Mouse (Mus musculus): ENCODE data around the gene Pdzd8. TPM values are rescaled to one million over a fixed set of nuclear protein-coding genes. Genes with fewer than 3 reads are reported as not detected.

Pdzd8 gene
- polyA plus RNA-seq, 1 experiment from 2014 or later: 19.8 TPM

DNA sequence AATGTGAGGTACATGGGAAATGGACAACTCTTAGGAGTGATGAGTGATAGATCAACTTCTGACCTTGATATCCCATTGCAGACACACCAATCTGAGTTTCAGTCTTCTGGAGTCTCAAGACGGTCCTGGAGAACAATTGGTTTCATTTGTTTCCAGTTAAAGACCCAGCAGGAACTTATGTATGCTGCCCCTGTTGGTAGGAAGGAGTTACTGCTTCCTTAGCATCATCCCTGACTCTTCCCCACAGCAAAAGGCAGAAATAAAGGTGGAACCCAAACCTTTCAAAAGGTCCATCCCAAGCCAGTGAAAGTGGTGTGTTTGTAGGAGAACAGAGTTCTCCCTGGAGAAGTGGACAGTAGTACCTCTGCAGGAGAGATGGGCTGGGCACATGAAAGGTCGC is 30.9 kb upstream of the Pdzd8 start:
- Histone ChIP-seq H3K4me3 (ENCODE audit: low read depth, low read length) (no peak overlapping the region), H3K4me1 (ENCODE audit: control insufficient read depth, insufficient read depth, low read length) (no peaks in the 10 kb centered on the region), H3K27me3 (ENCODE audit: control insufficient read depth, insufficient read depth, low read length) (no peaks in the 10 kb centered on the region), H3K9ac (replicated peaks; ENCODE audit: low read depth, low read length) (no peak overlapping the region), H3K36me3 (ENCODE audit: control insufficient read depth, insufficient read depth, low read length) (no peaks in the 10 kb centered on the region), H3K27ac (ENCODE audit: low read depth, low read length) (no peak overlapping the region), H3K4me2 (ENCODE audit: low read depth, low read length) (no peak overlapping the region), H3K9me3 (ENCODE audit: control insufficient read depth, low read length) (no peaks in the 10 kb centered on the region)
- ATAC-seq (ENCODE audit: low read depth): no peak
- WGBS: 86% methylated on average over 2 of the region's 2 CpGs

DNA sequence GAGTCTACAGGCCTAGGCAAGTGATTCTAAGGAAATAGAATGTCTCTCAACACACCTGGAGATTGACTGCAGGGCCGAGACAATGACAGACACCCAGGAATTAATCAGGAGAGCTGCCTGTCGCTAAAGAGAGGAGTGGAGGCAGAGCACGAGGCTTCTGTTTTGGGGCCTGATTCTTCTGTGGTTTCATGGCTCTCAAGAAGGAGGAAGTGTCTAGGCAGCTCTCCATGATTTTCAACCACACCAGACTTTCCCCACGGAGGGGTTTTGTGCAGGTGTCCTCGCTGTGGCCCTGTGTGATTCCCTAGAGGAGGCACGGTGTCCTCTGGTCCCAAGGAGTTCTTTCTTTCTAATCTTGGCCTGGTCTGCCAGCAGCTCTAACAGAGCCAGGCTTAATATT is 29.4 kb upstream of the Pdzd8 start:
- Histone ChIP-seq H3K36me3 (ENCODE audit: control insufficient read depth, insufficient read depth, low read length) (no peaks in the 10 kb centered on the region), H3K4me2 (ENCODE audit: low read depth, low read length) (no peak overlapping the region), H3K4me1 (ENCODE audit: control insufficient read depth, insufficient read depth, low read length) (no peaks in the 10 kb centered on the region), H3K27me3 (ENCODE audit: control insufficient read depth, insufficient read depth, low read length) (no peaks in the 10 kb centered on the region), H3K9ac (replicated peaks; ENCODE audit: low read depth, low read length) (no peak overlapping the region), H3K4me3 (ENCODE audit: low read depth, low read length) (no peak overlapping the region), H3K27ac (ENCODE audit: low read depth, low read length) (no peak overlapping the region), H3K9me3 (ENCODE audit: control insufficient read depth, low read length) (no peaks in the 10 kb centered on the region)
- ATAC-seq (ENCODE audit: low read depth): no peak
- 90% methylated on average over 6 of the region's 6 CpGs for WGBS

DNA sequence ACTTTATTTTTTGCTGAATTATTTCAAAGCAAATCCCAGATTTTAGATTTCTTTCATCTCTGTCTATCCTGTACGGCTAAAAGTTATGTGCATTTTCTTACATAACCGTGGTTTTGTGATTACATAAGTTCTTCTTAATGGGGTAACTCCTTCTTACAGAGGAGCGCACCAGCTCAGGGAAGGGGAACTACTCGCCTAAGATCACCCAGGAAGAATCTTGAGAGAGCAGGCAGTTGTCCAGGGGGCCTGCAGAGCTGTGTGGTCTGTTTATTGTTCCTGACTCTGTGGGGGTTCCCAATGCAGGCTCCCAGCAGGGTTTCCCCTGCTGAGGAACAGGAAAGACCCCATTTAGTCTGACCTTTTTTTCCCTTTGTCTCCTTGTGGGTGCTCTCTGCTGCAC is 27.3 kb upstream of the Pdzd8 start:
- no peaks in the 10 kb centered on the region for H3K9me3 ChIP-seq (ENCODE audit: control insufficient read depth, low read length)
- H3K4me1 ChIP-seq (ENCODE audit: control insufficient read depth, insufficient read depth, low read length): no peaks in the 10 kb centered on the region
- no peaks in the 10 kb centered on the region for H3K27me3 ChIP-seq (ENCODE audit: control insufficient read depth, insufficient read depth, low read length)
- H3K36me3 ChIP-seq (ENCODE audit: control insufficient read depth, insufficient read depth, low read length): no peaks in the 10 kb centered on the region
- ATAC-seq (ENCODE audit: low read depth): no peak
- H3K4me2 ChIP-seq (ENCODE audit: low read depth, low read length): no peak overlapping the region
- no peak overlapping the region for H3K27ac ChIP-seq (ENCODE audit: low read depth, low read length)
- 78% methylated on average over 4 of the region's 4 CpGs for WGBS
- H3K4me3 ChIP-seq (ENCODE audit: low read depth, low read length): no peak overlapping the region
- H3K9ac ChIP-seq (replicated peaks; ENCODE audit: low read depth, low read length): no peak overlapping the region

DNA sequence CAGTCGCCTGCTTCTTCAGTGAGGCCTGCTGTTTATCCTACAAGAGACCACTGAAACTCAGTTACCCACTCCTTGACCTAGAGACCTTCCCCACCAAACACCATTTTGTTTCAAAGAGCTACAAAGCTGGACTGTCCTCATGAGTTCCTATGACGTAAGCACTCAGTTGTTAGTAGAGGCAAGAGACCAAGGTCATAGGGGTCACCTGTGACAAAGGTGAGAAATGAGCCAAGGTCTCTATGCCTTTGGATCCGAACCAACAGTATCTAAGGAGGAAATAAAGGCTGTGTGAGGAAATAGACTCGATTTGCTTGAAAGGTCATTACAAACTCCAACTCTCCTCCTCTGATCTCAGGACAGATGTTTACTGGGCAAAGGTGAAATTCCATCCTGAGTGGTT is 25.4 kb upstream of the Pdzd8 start:
- Histone ChIP-seq H3K27me3 (ENCODE audit: control insufficient read depth, insufficient read depth, low read length) (no peaks in the 10 kb centered on the region), H3K4me1 (ENCODE audit: control insufficient read depth, insufficient read depth, low read length) (no peaks in the 10 kb centered on the region), H3K9me3 (ENCODE audit: control insufficient read depth, low read length) (no peaks in the 10 kb centered on the region), H3K36me3 (ENCODE audit: control insufficient read depth, insufficient read depth, low read length) (no peaks in the 10 kb centered on the region), H3K4me2 (ENCODE audit: low read depth, low read length) (no peak overlapping the region), H3K9ac (replicated peaks; ENCODE audit: low read depth, low read length) (no peak overlapping the region), H3K27ac (ENCODE audit: low read depth, low read length) (no peak overlapping the region), H3K4me3 (ENCODE audit: low read depth, low read length) (no peak overlapping the region)
- 81% methylated on average over 4 of the region's 4 CpGs for WGBS
- no peak for ATAC-seq (ENCODE audit: low read depth)

DNA sequence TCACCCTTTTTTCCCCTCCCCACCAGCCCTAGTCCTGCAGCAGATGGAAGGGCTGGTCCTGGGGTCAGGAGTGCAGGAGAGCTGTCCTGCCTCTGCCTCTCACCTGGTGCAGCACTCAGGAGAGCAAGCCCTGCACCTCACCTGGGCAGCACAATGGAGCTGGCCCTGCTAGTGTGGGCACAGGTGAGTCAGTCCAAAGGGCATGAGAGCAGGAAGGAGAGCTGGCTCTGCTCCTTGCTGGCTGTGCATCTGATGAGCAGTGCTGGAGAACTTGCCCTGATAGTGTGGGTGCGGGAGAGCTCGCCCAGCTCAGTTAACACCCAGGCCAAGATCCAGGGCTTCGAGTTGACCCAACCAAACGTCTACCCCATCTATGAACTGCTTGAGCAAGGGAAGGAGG is 22.3 kb upstream of the Pdzd8 start:
- Histone ChIP-seq H3K36me3 (ENCODE audit: control insufficient read depth, insufficient read depth, low read length) (no peaks in the 10 kb centered on the region), H3K27me3 (ENCODE audit: control insufficient read depth, insufficient read depth, low read length) (no peaks in the 10 kb centered on the region), H3K4me2 (ENCODE audit: low read depth, low read length) (no peak overlapping the region), H3K9ac (replicated peaks; ENCODE audit: low read depth, low read length) (no peak overlapping the region), H3K4me3 (ENCODE audit: low read depth, low read length) (no peak overlapping the region), H3K4me1 (ENCODE audit: control insufficient read depth, insufficient read depth, low read length) (no peaks in the 10 kb centered on the region), H3K9me3 (ENCODE audit: control insufficient read depth, low read length) (no peaks in the 10 kb centered on the region), H3K27ac (ENCODE audit: low read depth, low read length) (no peak overlapping the region)
- no peak for ATAC-seq (ENCODE audit: low read depth)
- 84% methylated on average over 4 of the region's 4 CpGs for whole genome bisulfite sequencing

DNA sequence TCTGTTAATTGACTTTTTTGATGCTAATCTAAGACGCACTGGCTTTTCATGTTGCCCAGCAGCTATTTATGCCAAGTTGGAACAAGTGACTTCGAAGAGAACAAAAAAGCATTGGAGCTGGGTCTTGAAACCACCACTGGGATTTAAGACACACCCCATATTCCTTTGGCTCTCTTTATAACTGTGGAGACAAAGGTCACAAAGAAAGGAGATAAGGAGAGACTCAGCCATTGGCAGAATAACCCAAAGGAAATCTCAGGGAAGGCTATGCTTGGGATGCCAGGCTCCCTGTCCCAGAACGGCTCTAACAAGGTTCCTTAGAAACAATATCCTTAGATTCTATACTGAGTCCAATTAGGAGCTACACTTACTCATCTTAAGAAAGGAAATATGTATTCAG is 21.1 kb upstream of the Pdzd8 start:
- 69% methylated on average over 3 of the region's 3 CpGs for WGBS
- H3K36me3 ChIP-seq (ENCODE audit: control insufficient read depth, insufficient read depth, low read length): no peaks in the 10 kb centered on the region
- no peaks in the 10 kb centered on the region for H3K9me3 ChIP-seq (ENCODE audit: control insufficient read depth, low read length)
- H3K27ac ChIP-seq (ENCODE audit: low read depth, low read length): no peak overlapping the region
- H3K4me1 ChIP-seq (ENCODE audit: control insufficient read depth, insufficient read depth, low read length): no peaks in the 10 kb centered on the region
- no peak overlapping the region for H3K4me3 ChIP-seq (ENCODE audit: low read depth, low read length)
- no peak for ATAC-seq (ENCODE audit: low read depth)
- H3K27me3 ChIP-seq (ENCODE audit: control insufficient read depth, insufficient read depth, low read length): no peaks in the 10 kb centered on the region
- H3K9ac ChIP-seq (replicated peaks; ENCODE audit: low read depth, low read length): no peak overlapping the region
- no peak overlapping the region for H3K4me2 ChIP-seq (ENCODE audit: low read depth, low read length)

GRCm38 (mm10) chr19:59363666-59364065 is 18.1 kb upstream of the Pdzd8 start:
- no peak overlapping the region for H3K4me2 ChIP-seq (ENCODE audit: low read depth, low read length)
- no peaks in the 10 kb centered on the region for H3K4me1 ChIP-seq (ENCODE audit: control insufficient read depth, insufficient read depth, low read length)
- no peak for ATAC-seq (ENCODE audit: low read depth)
- H3K27ac ChIP-seq (ENCODE audit: low read depth, low read length): no peak overlapping the region
- 89% methylated on average over 3 of the region's 3 CpGs for WGBS
- H3K9me3 ChIP-seq (ENCODE audit: control insufficient read depth, low read length): no peaks in the 10 kb centered on the region
- H3K9ac ChIP-seq (replicated peaks; ENCODE audit: low read depth, low read length): no peak overlapping the region
- no peaks in the 10 kb centered on the region for H3K36me3 ChIP-seq (ENCODE audit: control insufficient read depth, insufficient read depth, low read length)
- no peaks in the 10 kb centered on the region for H3K27me3 ChIP-seq (ENCODE audit: control insufficient read depth, insufficient read depth, low read length)
- H3K4me3 ChIP-seq (ENCODE audit: low read depth, low read length): no peak overlapping the region

GRCm38 (mm10) chr19:59362646-59363045 is 17.1 kb upstream of the Pdzd8 start:
- no peaks in the 10 kb centered on the region for H3K27me3 ChIP-seq (ENCODE audit: control insufficient read depth, insufficient read depth, low read length)
- WGBS: 77% methylated on average over 6 of the region's 6 CpGs
- H3K27ac ChIP-seq (ENCODE audit: low read depth, low read length): no peak overlapping the region
- H3K4me2 ChIP-seq (ENCODE audit: low read depth, low read length): no peak overlapping the region
- no peak for ATAC-seq (ENCODE audit: low read depth)
- no peak overlapping the region for H3K9ac ChIP-seq (replicated peaks; ENCODE audit: low read depth, low read length)
- H3K9me3 ChIP-seq (ENCODE audit: control insufficient read depth, low read length): no peaks in the 10 kb centered on the region
- H3K4me1 ChIP-seq (ENCODE audit: control insufficient read depth, insufficient read depth, low read length): no peaks in the 10 kb centered on the region
- no peaks in the 10 kb centered on the region for H3K36me3 ChIP-seq (ENCODE audit: control insufficient read depth, insufficient read depth, low read length)
- no peak overlapping the region for H3K4me3 ChIP-seq (ENCODE audit: low read depth, low read length)

DNA sequence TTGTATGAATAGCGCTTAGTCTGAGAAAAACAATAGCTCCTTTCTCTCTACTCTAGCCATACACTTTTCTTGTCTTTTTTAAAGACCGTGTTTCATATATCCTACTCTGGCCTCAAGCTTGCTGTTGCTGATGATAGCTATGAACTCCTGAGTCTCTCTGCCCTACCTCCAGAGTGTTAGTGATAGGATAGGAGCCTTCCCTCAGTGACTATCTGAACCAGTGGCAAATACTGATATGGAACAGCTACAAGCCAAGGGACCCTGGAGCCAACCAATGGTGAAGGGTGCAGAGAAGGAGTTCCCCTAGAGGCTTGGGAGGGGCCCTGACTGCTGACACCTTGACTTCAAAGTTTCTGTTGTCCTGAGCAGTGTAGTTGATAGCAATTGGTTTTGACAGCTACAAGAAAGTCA is 14.9 kb upstream of the Pdzd8 start:
- no peaks in the 10 kb centered on the region for H3K9me3 ChIP-seq (ENCODE audit: control insufficient read depth, low read length)
- H3K9ac ChIP-seq (replicated peaks; ENCODE audit: low read depth, low read length): no peak overlapping the region
- WGBS: 54% methylated on average over 2 of the region's 2 CpGs
- H3K36me3 ChIP-seq (ENCODE audit: control insufficient read depth, insufficient read depth, low read length): no peaks in the 10 kb centered on the region
- H3K4me3 ChIP-seq (ENCODE audit: low read depth, low read length): no peak overlapping the region
- no peak for ATAC-seq (ENCODE audit: low read depth)
- no peaks in the 10 kb centered on the region for H3K4me1 ChIP-seq (ENCODE audit: control insufficient read depth, insufficient read depth, low read length)
- no peak overlapping the region for H3K27ac ChIP-seq (ENCODE audit: low read depth, low read length)
- no peaks in the 10 kb centered on the region for H3K27me3 ChIP-seq (ENCODE audit: control insufficient read depth, insufficient read depth, low read length)
- H3K4me2 ChIP-seq (ENCODE audit: low read depth, low read length): no peak overlapping the region

DNA sequence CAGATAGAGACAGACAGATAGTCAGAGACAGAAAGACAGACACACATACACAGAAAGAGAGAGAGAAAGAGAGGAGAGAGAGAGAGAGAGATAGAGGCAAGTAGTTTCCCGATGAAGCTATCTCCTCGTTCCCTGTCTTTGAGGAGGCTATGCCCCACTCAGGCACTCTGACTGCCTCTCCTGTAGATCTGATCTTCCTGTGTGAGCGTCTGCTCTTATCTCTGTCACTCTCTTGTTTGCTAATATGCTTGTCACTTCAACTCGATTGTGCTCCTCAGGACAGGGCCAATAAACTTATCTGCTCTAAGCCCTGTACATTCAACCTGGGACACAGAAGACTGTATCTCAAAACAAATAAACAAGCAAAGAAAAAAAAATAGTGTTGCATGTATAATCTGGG is 13.6 kb upstream of the Pdzd8 start:
- Histone ChIP-seq H3K36me3 (ENCODE audit: control insufficient read depth, insufficient read depth, low read length) (no peaks in the 10 kb centered on the region), H3K9ac (replicated peaks; ENCODE audit: low read depth, low read length) (no peak overlapping the region), H3K27ac (ENCODE audit: low read depth, low read length) (no peak overlapping the region), H3K4me1 (ENCODE audit: control insufficient read depth, insufficient read depth, low read length) (no peaks in the 10 kb centered on the region), H3K4me2 (ENCODE audit: low read depth, low read length) (no peak overlapping the region), H3K4me3 (ENCODE audit: low read depth, low read length) (no peak overlapping the region), H3K27me3 (ENCODE audit: control insufficient read depth, insufficient read depth, low read length) (no peaks in the 10 kb centered on the region), H3K9me3 (ENCODE audit: control insufficient read depth, low read length) (no peaks in the 10 kb centered on the region)
- no peak for ATAC-seq (ENCODE audit: low read depth)
- 74% methylated on average over 4 of the region's 4 CpGs for WGBS

Measured in neural tube, embryonic 14.5 days (tissue).